Mouse (Mus musculus) left cerebral cortex, postnatal 10 days (tissue): ENCODE data around the gene Opcml. TPM values are rescaled to one million over a fixed set of nuclear protein-coding genes. Genes with fewer than 3 reads are reported as not detected.

Source experiments
- DNase-seq, 2 experiments: peaks; one replicate each; pipeline ENCODE4 v3.0.0; 2021 to 2022; ENCODE audit warnings: low spot score in 2 of 2, mixed read lengths in 1 of 2; ENCODE audit errors: extremely low spot score in 1 of 2
- intact Hi-C: fragments of 180-260 bp; cut with DNase I; formaldehyde crosslinking; loops from one replicate; pipeline ENCODE4 v1.15.1; 2025
- total RNA-seq, 2 experiments: library from RNA; stranded (reverse); gene quantifications; 2 replicates each; pipeline ENCODE4 v1.2.3; 2021

Gene Opcml
- total RNA-seq, 2 experiments from 2014 or later: 391 to 412 TPM

GRCm38 (mm10) chr9:28198106-28198694, 407.6 kb downstream of the Opcml start:
- DNase-seq: no peak
- intact Hi-C loops: no loop called here

GRCm38 (mm10) chr9:28207441-28207840, 416.9 kb downstream of the Opcml start:
- no peak for DNase-seq
- intact Hi-C loops: no loop called here

- DNase-seq: no peak
- intact Hi-C loops: no loop called here
Measured at GRCm38 (mm10) chr9:28208696-28209095, 418.1 kb downstream of the Opcml start.

- intact Hi-C loops: no loop called here
- no peak for DNase-seq
Measured at GRCm38 (mm10) chr9:28211877-28212276, 421.3 kb downstream of the Opcml start.

GRCm38 (mm10) chr9:28213893-28214292, 423.3 kb downstream of the Opcml start:
- intact Hi-C loops: no loop called here
- no peak for DNase-seq

- intact Hi-C loops: no loop called here
- DNase-seq: peak in 1 of 2 experiments; percentile 31
Measured at GRCm38 (mm10) chr9:28218026-28218646, 427.6 kb downstream of the Opcml start.

- intact Hi-C loops: no loop called here
- no peak for DNase-seq
Measured at GRCm38 (mm10) chr9:28222726-28223125, 432.2 kb downstream of the Opcml start.

GRCm38 (mm10) chr9:28225824-28226569, 435.4 kb downstream of the Opcml start:
- intact Hi-C loops: no loop called here
- peak in 1 of 2 experiments; percentile 43 for DNase-seq

- intact Hi-C loops: no loop called here
- no peak for DNase-seq
Measured at GRCm38 (mm10) chr9:28226570-28226951, 436.0 kb downstream of the Opcml start.

GRCm38 (mm10) chr9:28238450-28238849, 447.9 kb downstream of the Opcml start:
- intact Hi-C loops: no loop called here
- DNase-seq: no peak

- intact Hi-C loops: loop anchor here (5.0 to 10.0 kb wide), 2 partner anchors 453 to 836 kb away; partner anchors contain the start of gene Opcml
- no peak for DNase-seq
Measured at GRCm38 (mm10) chr9:28247742-28248503, 457.3 kb downstream of the Opcml start.

GRCm38 (mm10) chr9:28251341-28251740, 460.8 kb downstream of the Opcml start:
- intact Hi-C loops: no loop called here
- no peak for DNase-seq

GRCm38 (mm10) chr9:28255128-28255904, 464.7 kb downstream of the Opcml start:
- intact Hi-C loops: no loop called here
- no peak for DNase-seq

- intact Hi-C loops: no loop called here
- no peak for DNase-seq
Measured at GRCm38 (mm10) chr9:28255905-28256268, 465.3 kb downstream of the Opcml start.

- intact Hi-C loops: loop anchor here (5.0 kb wide), 2 partner anchors 141 to 1391 kb away; no protein-coding TSS in a partner anchor
- peak; percentile 72 to 79 for DNase-seq
Measured at GRCm38 (mm10) chr9:28261078-28261753, 470.6 kb downstream of the Opcml start.

GRCm38 (mm10) chr9:28262021-28262420, 471.4 kb downstream of the Opcml start:
- no peak for DNase-seq
- intact Hi-C loops: loop anchor here (5.0 kb wide), 2 partner anchors 140 to 1390 kb away; no protein-coding TSS in a partner anchor

- intact Hi-C loops: loop anchor here (5.0 kb wide), 2 partner anchors 139 to 1389 kb away; no protein-coding TSS in a partner anchor
- no peak for DNase-seq
Measured at GRCm38 (mm10) chr9:28262896-28263295, 472.3 kb downstream of the Opcml start.

- no peak for DNase-seq
- intact Hi-C loops: loop anchor here (5.0 kb wide), 3 partner anchors 63 to 1388 kb away; no protein-coding TSS in a partner anchor
Measured at GRCm38 (mm10) chr9:28264761-28265160, 474.2 kb downstream of the Opcml start.
